Mouse (Mus musculus) layer of hippocampus, postnatal 10 days (tissue): Measurements from ENCODE around the gene Gm5622. TPM values are rescaled to one million over a fixed set of nuclear protein-coding genes. Genes with fewer than 3 reads are reported as not detected.
"Not testable (repeated sequence)": the region's sequence is repeated elsewhere in the genome, so short reads cannot be mapped to it uniquely, and the experiment has no call there.

Source experiments
- DNase-seq, 2 experiments: peaks; one replicate each; pipeline ENCODE4 v3.0.0; 2021; ENCODE audit warnings: low spot score in 2 of 2
- long read RNA-seq: library from polyadenylated mRNA; stranded (forward); transcript quantifications from one replicate; pipeline ENCODE4 v2.0.0, GENCODE M21; 2023
- total RNA-seq, 2 experiments: library from RNA; stranded (reverse); gene quantifications; 2 replicates each; pipeline ENCODE4 v1.2.3; 2021

Gene Gm5622
- under 1 TPM in 1 of 2 experiments, not detected in 1; 0.20 TPM for total RNA-seq
- long read RNA-seq = 0 reads

DNA sequence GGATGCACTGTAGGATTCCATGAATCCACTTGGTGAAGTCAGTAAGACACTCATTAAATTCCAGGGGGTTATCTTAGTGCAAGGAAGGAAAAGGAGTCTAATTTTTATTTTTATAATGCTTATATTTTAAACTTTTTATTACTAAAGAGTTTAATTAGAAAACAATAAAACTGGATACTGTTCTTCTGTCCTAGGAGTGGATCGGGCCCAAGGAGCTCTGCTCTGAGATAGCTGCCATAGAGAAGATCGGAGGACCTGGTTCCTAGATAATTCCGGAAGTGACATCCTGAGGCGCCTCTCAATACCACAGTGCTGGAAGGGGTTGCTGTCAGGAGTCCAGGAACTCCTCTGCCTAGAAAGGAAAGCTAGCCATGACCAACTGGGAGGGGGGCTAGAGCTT, at the start of gene Gm5622:
Gene Gm5622, plus strand, starts transcription at position 301 of the 400 bp plus-strand sequence.
- no peak for DNase-seq

DNA sequence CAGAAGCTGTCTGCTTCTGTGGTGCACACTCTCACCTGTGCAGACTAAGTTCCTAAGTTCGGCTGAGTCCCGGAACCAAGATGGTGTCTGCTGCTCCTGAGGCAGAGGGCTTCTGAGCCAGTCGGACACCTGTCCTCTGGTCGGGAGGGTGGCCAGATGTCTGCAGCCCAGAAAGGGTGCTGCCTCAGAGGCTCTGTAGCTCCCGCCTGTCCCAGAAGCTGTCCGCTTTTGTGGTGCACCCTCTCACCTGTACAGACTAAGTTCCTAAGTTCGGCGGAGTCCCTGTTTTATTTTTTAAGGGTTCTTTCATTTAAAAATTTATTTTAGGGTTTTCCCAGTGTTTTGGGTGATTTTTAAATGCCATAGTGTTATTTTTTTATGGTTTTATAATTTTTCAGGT, 45.2 kb upstream of the Gm5622 start:
- DNase-seq = no peak

DNA sequence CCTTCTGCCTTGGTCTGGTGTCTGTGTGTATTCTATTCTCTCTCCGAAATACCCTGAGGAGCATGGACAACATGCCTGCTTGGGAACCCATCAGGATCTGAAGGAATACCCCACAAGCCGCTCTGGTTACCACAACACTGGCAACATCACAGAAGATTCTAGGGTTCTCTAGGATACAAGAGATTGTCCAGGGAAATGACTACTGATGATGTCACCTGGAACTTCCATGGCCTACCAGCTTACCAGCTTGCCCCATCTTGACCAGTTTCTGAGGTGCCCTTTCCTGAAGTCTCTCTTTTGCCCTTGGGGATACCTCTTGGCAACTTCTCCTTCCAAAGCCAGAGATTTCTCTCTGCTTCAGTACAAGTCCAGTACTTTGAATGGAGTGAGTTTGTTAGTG, 21.4 kb downstream of the Gm5622 start, which contains the start of gene Gm17175:
Gene Gm17175, minus strand, starts transcription at position 101 of the 400 bp plus-strand sequence.
- DNase-seq = not testable (repeated sequence)

DNA sequence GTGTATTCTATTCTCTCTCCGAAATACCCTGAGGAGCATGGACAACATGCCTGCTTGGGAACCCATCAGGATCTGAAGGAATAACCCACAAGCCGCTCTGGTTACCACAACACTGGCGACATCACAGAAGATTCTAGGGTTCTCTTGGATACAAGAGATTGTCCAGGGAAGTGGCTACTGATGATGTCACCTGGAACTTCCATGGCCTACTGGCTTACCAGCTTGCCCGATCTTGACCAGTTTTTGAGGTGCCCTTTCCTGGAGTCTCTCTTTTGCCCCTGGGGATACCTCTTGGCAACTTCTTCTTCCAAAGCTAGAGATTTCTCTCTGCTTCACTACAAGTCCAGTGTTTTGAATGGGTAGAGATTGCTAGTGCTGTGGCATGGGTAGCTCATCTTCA, 39.4 kb downstream of the Gm5622 start, which contains the start of gene Gm17174:
Gene Gm17174, minus strand, starts transcription at position 101 of the 400 bp plus-strand sequence.
- DNase-seq = not testable (repeated sequence)

DNA sequence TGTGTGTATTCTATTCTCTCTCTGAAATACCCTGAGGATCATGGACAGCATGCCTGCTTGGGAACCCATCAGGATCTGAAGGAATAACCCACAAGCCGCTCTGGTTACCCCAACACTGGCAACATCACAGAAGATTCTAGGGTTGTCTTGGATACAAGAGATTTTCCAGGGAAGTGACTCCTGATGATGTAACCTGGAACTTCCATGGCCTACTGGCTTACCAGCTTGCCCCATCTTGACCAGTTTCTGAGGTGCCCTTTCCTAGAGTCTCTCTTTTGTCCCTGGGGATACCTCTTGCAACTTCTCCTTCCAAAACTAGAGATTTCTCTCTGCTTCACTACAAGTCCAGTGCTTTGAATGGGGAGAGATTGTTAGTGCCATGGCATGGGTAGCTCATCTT, 58.6 kb downstream of the Gm5622 start, which contains the start of gene Gm17078:
Gene Gm17078, minus strand, starts transcription at position 101 of the 400 bp plus-strand sequence.
- DNase-seq = no peak

DNA sequence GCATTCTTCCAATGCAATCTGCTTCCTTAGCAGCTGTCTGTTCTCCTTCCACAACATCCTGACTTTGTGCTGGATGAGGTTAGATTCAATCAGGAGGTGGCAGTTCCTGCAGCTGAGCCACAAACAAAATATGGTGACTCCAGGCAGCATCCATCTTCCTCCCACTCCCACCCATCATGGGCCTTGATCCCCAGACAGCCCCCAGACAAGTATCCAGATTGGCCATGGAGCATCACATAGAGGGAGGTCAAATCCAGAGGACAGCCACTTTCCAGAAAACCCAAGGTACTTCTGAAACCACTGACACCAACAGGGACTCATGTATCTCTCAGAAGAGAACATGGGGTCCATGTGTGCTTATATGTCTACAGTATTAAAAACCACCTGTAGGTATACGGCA, 79.8 kb downstream of the Gm5622 start:
- DNase-seq = peak; percentile 5 to 23

DNA sequence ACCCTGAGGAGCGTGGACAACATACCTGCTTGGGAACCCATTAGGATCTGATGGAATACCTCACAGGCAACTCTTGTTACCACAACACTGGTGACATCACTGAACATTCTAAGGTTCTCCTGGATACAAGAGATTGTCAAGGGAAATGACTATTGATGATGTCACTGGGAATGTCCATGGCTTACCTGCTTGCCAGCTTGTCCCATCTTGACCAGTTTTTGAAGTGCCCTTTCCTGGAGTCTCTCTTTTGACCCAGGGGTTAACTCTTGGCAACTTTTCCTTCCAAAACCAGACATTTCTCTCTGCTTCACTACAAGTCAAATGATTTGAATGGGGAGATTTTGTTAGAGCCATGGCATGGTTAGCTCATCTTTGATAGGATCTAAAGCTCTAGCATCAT, 83.0 kb downstream of the Gm5622 start, which contains the start of gene Gm4181:
Gene Gm4181, minus strand, starts transcription at position 101 of the 400 bp plus-strand sequence.
- DNase-seq = not testable (repeated sequence)

DNA sequence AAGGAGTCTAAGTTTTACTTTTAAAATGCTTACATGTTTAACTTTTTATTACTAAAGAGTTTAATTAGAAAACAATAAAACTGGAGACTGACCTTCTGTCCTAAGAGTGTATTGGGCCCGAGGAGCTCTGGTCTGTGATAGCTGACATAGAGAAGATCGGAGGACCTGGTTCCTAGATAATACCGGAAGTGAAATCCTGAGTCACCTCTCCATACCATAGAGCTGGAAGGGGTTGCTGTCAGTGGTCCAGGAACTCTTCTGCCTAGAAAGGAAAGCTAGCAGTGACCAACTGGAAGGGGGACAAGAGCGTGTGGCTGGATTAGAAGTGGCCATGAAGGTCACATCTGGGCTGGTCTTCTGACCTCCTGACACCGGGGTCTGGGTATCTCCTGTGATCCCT, 124.7 kb downstream of the Gm5622 start:
- DNase-seq = no peak

DNA sequence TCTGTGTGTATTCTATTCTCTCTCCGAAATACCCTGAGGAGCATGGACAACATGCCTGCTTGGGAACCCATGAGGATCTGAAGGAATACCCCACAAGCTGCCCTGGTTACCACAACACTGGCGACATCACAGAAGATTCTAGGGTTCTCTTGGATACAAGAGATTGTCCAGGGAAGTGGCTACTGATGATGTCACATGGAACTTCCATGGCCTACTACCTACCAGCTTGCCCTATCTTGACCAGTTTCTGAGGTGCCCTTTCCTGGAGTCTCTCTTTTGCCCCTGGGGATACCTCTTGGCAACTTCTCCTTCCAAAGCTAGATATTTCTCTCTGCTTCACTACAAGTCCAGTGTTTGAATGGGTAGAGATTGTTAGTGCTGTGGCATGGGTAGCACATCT, 142.8 kb downstream of the Gm5622 start, which contains the start of gene Gm17079:
Gene Gm17079, minus strand, starts transcription at position 101 of the 400 bp plus-strand sequence.
- not testable (repeated sequence) for DNase-seq

Other genes with a start within 250 kb of the Gm5622 start
- not detected for gene Gm7247, start 191.0 kb upstream of the Gm5622 start, total RNA-seq
- not detected for gene Vmn2r88, start 142.0 kb upstream of the Gm5622 start, total RNA-seq
- not detected for gene Vmn2r89, start 100.9 kb upstream of the Gm5622 start, total RNA-seq
- gene Gm17175, start 21.3 kb downstream of the Gm5622 start, total RNA-seq = not detected
- not detected for gene Gm17174, start 39.3 kb downstream of the Gm5622 start, total RNA-seq
- not detected for gene Gm17078, start 58.5 kb downstream of the Gm5622 start, total RNA-seq
- not detected for gene Gm4181, start 82.9 kb downstream of the Gm5622 start, total RNA-seq
- gene Gm17079, start 142.7 kb downstream of the Gm5622 start, total RNA-seq = not detected
- gene Gm5800, start 164.4 kb downstream of the Gm5622 start, total RNA-seq = not detected
- not detected for gene Ang4, start 220.8 kb downstream of the Gm5622 start, total RNA-seq
- not detected for gene AY358078, start 247.3 kb downstream of the Gm5622 start, total RNA-seq